Mouse (Mus musculus) layer of hippocampus, postnatal 10 days (tissue): ENCODE data around the gene Ccnt1. TPM values are rescaled to one million over a fixed set of nuclear protein-coding genes. Genes with fewer than 3 reads are reported as not detected.

ENCODE experiments used
- DNase-seq, 2 experiments: peaks; one replicate each; pipeline ENCODE4 v3.0.0; 2021; ENCODE audit warnings: low spot score in 2 of 2
- long read RNA-seq: library from polyadenylated mRNA; stranded (forward); transcript quantifications from one replicate; pipeline ENCODE4 v2.0.0, GENCODE M21; 2023
- total RNA-seq, 2 experiments: library from RNA; stranded (reverse); gene quantifications; 2 replicates each; pipeline ENCODE4 v1.2.3; 2021

Ccnt1 gene
- total RNA-seq, result 10 to 100 TPM; 36.0 to 51.6 TPM
- long read RNA-seq, transcript Ccnt1-201 (9 exons, 2,175 nt), result major isoform, 16 of 24 reads
- long read RNA-seq, partial matches to known transcripts, result 0 of 24 reads
- long read RNA-seq, other reads (novel, unspliced or antisense), result 8 of 24 reads

GRCm38 (mm10) chr15:98570873-98571538 lies at the start of gene Ccnt1, which contains the start of gene 4930415O20Rik:
Ccnt1 (minus strand) TSS chr15:98570923.
4930415O20Rik (plus strand) TSS chr15:98571004.
- DNase-seq, result no peak

- DNase-seq, result peak; percentile 90 to 91
Measured at GRCm38 (mm10) chr15:98617176-98617537, 46.4 kb upstream of the Ccnt1 start.

- DNase-seq, result no peak
Measured at GRCm38 (mm10) chr15:98616362-98617175, 45.8 kb upstream of the Ccnt1 start.

- DNase-seq, result no peak
Measured at GRCm38 (mm10) chr15:98615751-98616150, 45.0 kb upstream of the Ccnt1 start.

- no peak for DNase-seq
Measured at GRCm38 (mm10) chr15:98614971-98615370, 44.2 kb upstream of the Ccnt1 start.

- no peak for DNase-seq
Measured at GRCm38 (mm10) chr15:98614551-98614950, 43.8 kb upstream of the Ccnt1 start.

GRCm38 (mm10) chr15:98612229-98612628 lies 41.5 kb upstream of the Ccnt1 start:
- DNase-seq, result no peak

GRCm38 (mm10) chr15:98610131-98610633 lies 39.5 kb upstream of the Ccnt1 start:
- DNase-seq, result no peak

GRCm38 (mm10) chr15:98609331-98610130 lies 38.8 kb upstream of the Ccnt1 start, which contains the start of gene Adcy6:
Adcy6 (minus strand) TSS chr15:98610076.
- DNase-seq, result peak; percentile 80 to 86

GRCm38 (mm10) chr15:98608784-98609250 lies 38.1 kb upstream of the Ccnt1 start:
- DNase-seq, result peak; percentile 33 to 37

- DNase-seq, result no peak
Measured at GRCm38 (mm10) chr15:98608058-98608783, 37.5 kb upstream of the Ccnt1 start.

- DNase-seq, result no peak
Measured at GRCm38 (mm10) chr15:98607557-98607956, 36.8 kb upstream of the Ccnt1 start.

GRCm38 (mm10) chr15:98606739-98607138 lies 36.0 kb upstream of the Ccnt1 start:
- no peak for DNase-seq

- DNase-seq, result no peak
Measured at GRCm38 (mm10) chr15:98606051-98606536, 35.4 kb upstream of the Ccnt1 start.

- DNase-seq, result no peak
Measured at GRCm38 (mm10) chr15:98604041-98604575, 33.4 kb upstream of the Ccnt1 start.

- DNase-seq, result no peak
Measured at GRCm38 (mm10) chr15:98602921-98603458, 32.3 kb upstream of the Ccnt1 start.

- DNase-seq, result no peak
Measured at GRCm38 (mm10) chr15:98602191-98602881, 31.6 kb upstream of the Ccnt1 start.

GRCm38 (mm10) chr15:98601832-98602190 lies 31.1 kb upstream of the Ccnt1 start:
- DNase-seq, result no peak
